Mouse (Mus musculus) hindbrain, embryonic 11.5 days (tissue): ENCODE measurements around the gene Smcr8. TPM values are rescaled to one million over a fixed set of nuclear protein-coding genes. Genes with fewer than 3 reads are reported as not detected.
A peak's percentile ranks its signal among the peaks of the same experiment; 100 is the strongest.

Experiments
- ATAC-seq: fragments of 200-750 bp; cut with Nextera tagmentation; 2 replicates; pipeline ENCODE4 v1.8.0; 2017; ENCODE audit warnings: mild to moderate bottlenecking, moderate TSS enrichment, moderate library complexity; ENCODE audit not compliant: low FRiP score
- DNase-seq: peaks from one replicate; pipeline ENCODE4 v3.0.0-alpha.2; 2015; ENCODE audit warnings: low spot score
- H3K27ac ChIP-seq: fragments of 300-500 bp; sonication (generic); 2 replicates; pipeline ENCODE4 v1.5.1; 2014; ENCODE audit warnings: mild to moderate bottlenecking, low read depth, low read length
- H3K27me3 ChIP-seq: fragments of 300-500 bp; sonication (generic); 2 replicates; pipeline ENCODE4 v1.6.1; 2014; ENCODE audit warnings: mild to moderate bottlenecking, low read length, moderate library complexity, mixed read lengths; ENCODE audit not compliant: control insufficient read depth, insufficient read depth
- H3K36me3 ChIP-seq: fragments of 300-500 bp; sonication (generic); 2 replicates; pipeline ENCODE4 v1.6.1; 2014; ENCODE audit warnings: mild to moderate bottlenecking, low read length, moderate library complexity, mixed read lengths; ENCODE audit not compliant: control insufficient read depth, insufficient read depth
- H3K4me1 ChIP-seq: fragments of 300-500 bp; sonication (generic); replicated peaks from 2 replicates; pipeline ENCODE4 v1.6.1; 2014; ENCODE audit warnings: low read length, mixed read lengths; ENCODE audit not compliant: control insufficient read depth, insufficient read depth
- H3K4me2 ChIP-seq: fragments of 300-500 bp; sonication (generic); replicated peaks from 2 replicates; pipeline ENCODE4 v1.6.1; 2014; ENCODE audit warnings: mild to moderate bottlenecking, low read depth, low read length
- H3K4me3 ChIP-seq: fragments of 300-500 bp; sonication (generic); 2 replicates; pipeline ENCODE4 v1.5.1; 2014; ENCODE audit warnings: low read depth, low read length
- H3K9ac ChIP-seq: fragments of 300-500 bp; sonication (generic); 2 replicates; pipeline ENCODE4 v1.6.1; 2014; ENCODE audit warnings: low read depth, low read length
- H3K9me3 ChIP-seq: fragments of 300-500 bp; sonication (generic); 2 replicates; pipeline ENCODE4 v1.6.1; 2016; ENCODE audit warnings: low read length; ENCODE audit not compliant: control insufficient read depth
- WGBS: fragments of 180-500 bp; shearing (Covaris S2); extraction: QIAGEN DNeasy Blood & Tissue Kit; methylation state at CpG from one replicate; pipeline ENCODE4 v1.1.7; 2014; 5-methylcytosine and 5-hydroxymethylcytosine counted together
- polyA plus RNA-seq: library from polyadenylated mRNA; unstranded; fragments of >200 nt; fragmentation: Nextera tagmentation; extraction: Ambion mirVana; gene quantifications from 2 replicates; pipeline ENCODE4 v1.2.1, GENCODE M21; 2014

The Smcr8 gene
- polyA plus RNA-seq = 8.4 and 8.8 TPM in 2 replicates

DNA sequence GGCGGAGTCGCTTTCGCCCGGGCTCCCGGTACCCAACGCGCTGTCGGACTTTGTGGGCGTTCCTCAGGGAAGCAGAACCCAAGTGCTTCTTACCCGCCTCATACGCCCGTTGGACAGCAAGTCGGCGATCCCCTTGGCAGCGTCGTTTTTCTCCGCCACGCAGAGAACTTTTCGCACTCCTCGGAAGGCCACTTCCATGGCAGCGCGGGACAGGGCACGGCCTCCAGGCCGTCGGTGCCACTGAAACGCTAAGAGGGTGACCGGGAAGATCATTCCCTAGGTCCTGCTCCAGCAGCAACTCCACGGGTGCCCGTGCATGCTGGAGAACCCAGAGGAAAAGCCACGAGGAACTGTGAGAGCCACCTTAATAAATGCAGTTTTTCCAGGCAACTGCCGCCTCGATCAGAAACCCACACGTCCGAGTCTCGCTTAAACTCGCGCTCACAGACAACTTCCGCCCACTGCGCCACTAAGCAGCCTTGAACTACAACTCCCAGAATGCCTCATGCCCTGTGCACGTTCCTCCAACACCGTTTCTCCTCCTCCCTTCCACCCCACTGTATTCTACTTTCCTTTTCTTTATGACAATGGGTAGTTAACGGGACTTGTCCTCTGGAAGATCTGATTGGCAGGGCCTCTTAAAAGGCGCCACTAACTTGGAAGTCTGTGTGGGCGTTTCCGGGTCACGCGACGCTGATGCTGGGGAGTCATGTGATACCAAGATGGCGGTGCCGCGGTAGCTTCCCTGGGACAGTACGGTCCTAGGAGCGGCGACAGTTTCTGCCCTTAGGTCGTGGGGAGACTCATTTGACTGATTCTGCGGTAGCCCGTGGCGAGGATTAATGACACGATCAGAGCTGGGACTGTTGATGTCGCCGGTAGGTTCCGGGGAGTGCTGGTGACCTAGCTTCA is at the start of gene Smcr8, which contains the start of gene Top3a:
Gene Smcr8 (plus strand): TSS at position 696 of the 912 bp plus-strand sequence.
Gene Top3a (minus strand): TSS at position 537 of the 912 bp plus-strand sequence.
- Histone ChIP-seq H3K4me1 (peaks cover 25% of the 10 kb centered on the region), H3K9me3 (no peaks in the 10 kb centered on the region), H3K27me3 (no peaks in the 10 kb centered on the region), H3K27ac (peak within 1 kb of the TSS; percentile 55), H3K4me2 (peak within 1 kb of the TSS; percentile 82), H3K9ac (peak within 1 kb of the TSS; percentile 78), H3K4me3 (peak within 1 kb of the TSS; percentile 63), H3K36me3 (no peaks in the 10 kb centered on the region)
- ATAC-seq (peak; percentile 99), DNase-seq (peak; percentile 93)
- WGBS = under 1% methylated on average over 62 of the region's 62 CpGs

- Histone ChIP-seq H3K4me3 (peak within 1 kb of the TSS; percentile 89), H3K4me1 (peaks cover 8% of the 10 kb centered on the region; the same call in 1 of the 2 replicates), H3K36me3 (peaks cover 6% of the 10 kb centered on the region; the same call in 1 of the 2 replicates), H3K27me3 (no peaks in the 10 kb centered on the region), H3K4me2 (peak within 1 kb of the TSS; percentile 63), H3K9me3 (no peaks in the 10 kb centered on the region), H3K27ac (peak within 1 kb of the TSS; percentile 74), H3K9ac (peak within 1 kb of the TSS; percentile 91)
- DNase-seq (peak; percentile 91), ATAC-seq (peak; percentile 92)
- under 1% methylated on average over 44 of the region's 44 CpGs for WGBS
Measured at GRCm38 (mm10) chr11:60728260-60728761, 49.0 kb upstream of the Smcr8 start, which contains the start of gene Mief2. Gene Mief2, plus strand, starts transcription at chr11:60728398.

- WGBS = 78% methylated on average over 6 of the region's 6 CpGs
- Histone ChIP-seq H3K36me3 (0 out of 2 replicates have a peak, but pooled peaks cover 2% of the 10 kb centered on the region), H3K4me3 (peak overlapping the region; percentile 58; the same call in 1 of the 2 replicates), H3K27me3 (no peaks in the 10 kb centered on the region), H3K9ac (no peak overlapping the region), H3K4me2 (no peak overlapping the region), H3K9me3 (no peaks in the 10 kb centered on the region), H3K27ac (no peak overlapping the region), H3K4me1 (peaks cover 8% of the 10 kb centered on the region; the same call in 1 of the 2 replicates)
- ATAC-seq (no peak), DNase-seq (no peak)
Measured at GRCm38 (mm10) chr11:60729217-60729641, 48.1 kb upstream of the Smcr8 start.

GRCm38 (mm10) chr11:60730169-60730568 is 47.2 kb upstream of the Smcr8 start:
- no peak overlapping the region for H3K9ac ChIP-seq
- WGBS = 87% methylated on average over 9 of the region's 9 CpGs

GRCm38 (mm10) chr11:60731251-60731650 is 46.1 kb upstream of the Smcr8 start:
- Histone ChIP-seq H3K9ac (no peak overlapping the region), H3K4me2 (no peak overlapping the region), H3K4me3 (no peak overlapping the region), H3K4me1 (peaks cover 8% of the 10 kb centered on the region; the same call in 1 of the 2 replicates), H3K36me3 (0 out of 2 replicates have a peak, but pooled peaks cover 2% of the 10 kb centered on the region), H3K27ac (no peak overlapping the region), H3K27me3 (no peaks in the 10 kb centered on the region), H3K9me3 (no peaks in the 10 kb centered on the region)
- no peak for DNase-seq
- ATAC-seq = no peak
- WGBS = 92% methylated on average over 14 of the region's 14 CpGs

More at GRCm38 (mm10) chr11:60730169-60730568, 47.2 kb upstream of the Smcr8 start:
- DNase-seq (no peak), ATAC-seq (no peak)
- Histone ChIP-seq H3K27ac (no peak overlapping the region), H3K4me3 (no peak overlapping the region), H3K9me3 (no peaks in the 10 kb centered on the region), H3K27me3 (no peaks in the 10 kb centered on the region), H3K36me3 (0 out of 2 replicates have a peak, but pooled peaks cover 2% of the 10 kb centered on the region), H3K4me1 (peaks cover 8% of the 10 kb centered on the region; the same call in 1 of the 2 replicates), H3K4me2 (no peak overlapping the region)

DNA sequence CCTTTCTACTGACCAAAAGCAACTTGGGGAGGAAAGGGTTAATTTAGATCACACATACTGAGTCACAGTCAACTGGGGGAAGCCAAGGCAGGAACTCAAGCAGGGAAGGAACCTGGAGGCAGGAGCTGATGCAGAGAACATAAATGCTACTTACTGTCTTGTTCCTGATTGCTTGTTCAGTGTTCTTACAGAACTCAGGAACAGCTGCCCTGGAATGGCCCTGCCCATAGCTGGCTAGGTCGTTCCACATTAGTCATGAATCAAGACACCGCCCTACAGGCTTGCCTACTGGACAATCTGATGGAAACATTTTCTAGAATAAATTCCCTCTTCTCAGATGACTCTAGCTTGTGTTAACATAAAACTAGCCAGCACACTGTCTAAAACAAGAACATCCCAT is 43.1 kb upstream of the Smcr8 start:
- Histone ChIP-seq H3K4me3 (no peak overlapping the region), H3K4me2 (no peak overlapping the region), H3K9me3 (no peaks in the 10 kb centered on the region), H3K27me3 (no peaks in the 10 kb centered on the region), H3K36me3 (0 out of 2 replicates have a peak, but pooled peaks cover 2% of the 10 kb centered on the region), H3K27ac (no peak overlapping the region), H3K4me1 (peaks cover under 1% of the 10 kb centered on the region; the same call in 1 of the 2 replicates), H3K9ac (no peak overlapping the region)
- WGBS = 86% methylated on average over 2 of the region's 2 CpGs
- DNase-seq (no peak), ATAC-seq (no peak)

DNA sequence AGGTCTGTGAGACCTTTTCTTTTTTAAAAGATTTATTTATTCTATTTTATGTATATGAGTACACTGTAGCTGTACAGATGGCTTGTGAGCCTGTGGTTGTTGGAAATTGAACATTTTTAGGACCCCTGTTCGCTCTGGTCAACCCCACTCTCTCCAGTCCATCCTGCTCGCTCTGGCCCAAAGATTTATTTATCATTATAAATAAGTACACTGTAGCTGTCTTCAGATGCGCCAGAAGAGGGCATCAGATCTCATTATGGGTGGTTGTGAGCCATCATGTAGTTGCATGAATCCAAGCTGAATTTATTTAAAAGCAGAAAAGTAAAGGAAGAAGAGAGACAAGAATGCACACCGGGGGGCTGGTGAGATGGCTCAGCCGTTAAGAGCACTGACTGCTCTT is 42.1 kb upstream of the Smcr8 start:
- Histone ChIP-seq H3K4me1 (no peaks in the 10 kb centered on the region), H3K36me3 (0 out of 2 replicates have a peak, but pooled peaks cover 2% of the 10 kb centered on the region), H3K9ac (no peak overlapping the region), H3K9me3 (no peaks in the 10 kb centered on the region), H3K4me3 (no peak overlapping the region), H3K27me3 (no peaks in the 10 kb centered on the region), H3K4me2 (no peak overlapping the region), H3K27ac (no peak overlapping the region)
- no peak for DNase-seq
- WGBS = 81% methylated on average over 5 of the region's 5 CpGs
- ATAC-seq = no peak

- Histone ChIP-seq H3K9me3 (no peaks in the 10 kb centered on the region), H3K9ac (no peak overlapping the region), H3K4me1 (no peaks in the 10 kb centered on the region), H3K4me3 (no peak overlapping the region), H3K36me3 (0 out of 2 replicates have a peak, but pooled peaks cover 2% of the 10 kb centered on the region), H3K4me2 (no peak overlapping the region), H3K27ac (no peak overlapping the region), H3K27me3 (no peaks in the 10 kb centered on the region)
- 90% methylated on average over 3 of the region's 3 CpGs for WGBS
- DNase-seq = no peak
- no peak for ATAC-seq
Measured at GRCm38 (mm10) chr11:60736491-60736890, 40.8 kb upstream of the Smcr8 start.
